Mouse (Mus musculus): ENCODE data around the gene Nsun5. TPM values are rescaled to one million over a fixed set of nuclear protein-coding genes. Genes with fewer than 3 reads are reported as not detected.
"Not testable (repeated sequence)": the region's sequence is repeated elsewhere in the genome, so short reads cannot be mapped to it uniquely, and the experiment has no call there.

Gene Nsun5
- total RNA-seq (2021), result 1 to 10 TPM; 6.4 to 6.7 TPM
- long read RNA-seq, experiment 1, transcript Nsun5-201 (10 exons, 2,243 nt), result major isoform, 9 of 15 reads
- long read RNA-seq, experiment 1, partial matches to known transcripts, result 1 of 15 reads
- long read RNA-seq, experiment 1, other reads (novel, unspliced or antisense), result 5 of 15 reads
- long read RNA-seq, experiment 2, transcript Nsun5-201 (10 exons, 2,243 nt), result major isoform, 7 of 10 reads
- long read RNA-seq, experiment 2, partial matches to known transcripts, result 0 of 10 reads
- long read RNA-seq, experiment 2, other reads (novel, unspliced or antisense), result 3 of 10 reads

DNA sequence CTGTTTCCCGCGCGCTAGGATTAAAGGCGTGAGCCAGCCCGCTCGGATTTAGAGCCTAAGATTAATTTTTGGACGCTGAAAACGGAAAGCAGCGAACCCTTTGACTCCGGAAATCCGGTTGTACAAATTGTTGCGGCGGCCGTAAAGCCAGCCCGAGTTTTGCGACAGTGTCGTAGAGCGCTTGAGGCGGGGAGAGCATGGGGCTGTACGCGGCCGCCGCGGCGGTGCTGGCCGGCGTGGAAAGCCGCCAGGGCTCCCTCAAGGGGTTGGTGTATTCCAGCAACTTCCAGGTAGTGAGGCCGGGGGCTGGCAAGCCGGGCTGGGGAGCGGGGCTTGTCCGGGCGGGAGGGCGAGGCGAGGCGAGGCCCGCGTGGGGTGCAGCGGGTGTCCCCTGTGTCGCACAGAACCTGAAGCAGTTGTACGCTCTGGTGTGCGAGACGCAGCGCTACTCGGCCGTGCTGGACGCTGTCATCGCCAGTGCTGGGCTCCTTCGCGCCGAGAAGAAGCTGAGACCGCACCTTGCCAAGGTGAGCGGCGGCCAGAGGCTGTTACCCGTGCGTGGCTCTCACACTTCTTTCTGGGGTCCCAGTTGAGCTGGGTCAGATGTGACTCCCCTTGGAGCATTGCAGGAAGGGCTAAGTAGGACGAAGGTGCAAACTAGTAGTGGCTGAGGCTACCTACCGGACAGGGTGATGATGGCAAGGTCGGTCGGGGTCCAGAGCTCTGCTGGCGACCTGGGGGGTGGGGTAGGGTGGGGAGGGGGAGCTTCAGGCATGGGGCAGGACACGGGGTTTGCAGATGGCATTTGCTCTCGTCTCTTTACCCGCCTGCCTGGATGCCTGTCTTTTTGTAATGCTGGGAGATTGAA, at the start of gene Nsun5:
Gene Nsun5 (plus strand): TSS at position 167 of the 868 bp plus-strand sequence.
- DNase-seq (ENCODE audit: low spot score), result peak; percentile 96

DNA sequence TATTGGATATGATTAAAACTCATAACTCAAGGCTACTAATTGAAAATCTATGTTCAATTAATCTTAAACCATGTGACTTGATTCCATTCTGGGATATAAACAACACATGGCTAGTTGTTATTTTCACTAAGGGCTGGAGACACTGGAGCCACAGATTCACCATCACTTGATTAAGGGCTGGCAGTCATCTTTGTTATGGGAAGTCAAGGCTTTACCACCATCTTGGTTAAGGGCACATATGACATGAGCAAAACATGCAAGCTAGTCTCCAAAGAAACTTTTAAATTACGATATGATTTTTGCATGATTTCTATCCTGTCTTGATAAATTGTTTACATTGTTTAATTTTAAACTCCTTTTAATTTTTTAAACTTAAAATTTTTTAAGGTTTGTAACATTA, 47.6 kb upstream of the Nsun5 start:
- DNase-seq (ENCODE audit: low spot score), result no peak

DNA sequence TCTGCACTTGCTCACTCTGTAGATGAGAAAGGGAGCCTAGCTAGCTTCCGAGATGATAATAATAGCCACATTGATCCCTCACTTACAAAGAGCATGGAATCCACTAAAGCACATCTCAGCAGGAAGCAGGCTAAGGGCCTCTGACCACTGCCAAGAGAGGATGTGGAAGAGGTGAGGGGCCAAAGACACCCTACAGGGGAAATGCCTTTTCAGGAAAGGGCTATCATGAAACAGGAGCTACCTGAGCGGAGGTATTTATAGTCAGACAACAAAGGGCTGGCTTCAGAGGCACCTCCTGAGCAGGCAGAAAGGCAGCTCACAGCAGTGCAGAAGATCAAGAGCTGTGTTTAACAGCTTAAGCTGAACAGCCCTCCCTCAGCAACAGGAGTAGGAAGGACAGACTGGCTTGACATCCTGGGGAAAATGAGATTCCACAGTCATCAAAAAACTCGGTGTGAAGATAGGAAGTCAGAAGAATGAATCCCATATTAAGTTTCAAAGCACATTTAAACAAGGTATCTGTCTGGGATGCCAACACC, 43.6 kb upstream of the Nsun5 start:
- no peak for DNase-seq (ENCODE audit: low spot score)

DNA sequence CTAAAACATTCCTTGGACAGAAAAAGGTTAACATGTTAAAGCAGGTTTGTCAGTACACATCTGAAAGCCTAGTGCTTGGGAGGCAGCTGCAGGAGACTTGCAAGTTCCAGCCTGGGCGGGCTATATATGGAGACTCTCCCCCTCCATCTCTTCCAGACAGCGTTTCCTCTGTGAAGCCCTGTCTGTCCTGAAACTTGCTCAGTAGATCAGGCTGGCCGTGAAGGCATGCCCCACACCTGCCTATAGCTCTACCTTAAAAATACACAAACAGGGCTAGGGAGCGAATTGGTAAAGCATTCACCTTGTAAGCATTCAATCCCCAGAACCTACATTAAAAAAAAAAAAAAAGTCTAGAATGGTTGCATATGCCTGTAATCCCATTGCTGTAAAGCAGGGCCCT, 40.3 kb upstream of the Nsun5 start:
- no peak for DNase-seq (ENCODE audit: low spot score)

DNA sequence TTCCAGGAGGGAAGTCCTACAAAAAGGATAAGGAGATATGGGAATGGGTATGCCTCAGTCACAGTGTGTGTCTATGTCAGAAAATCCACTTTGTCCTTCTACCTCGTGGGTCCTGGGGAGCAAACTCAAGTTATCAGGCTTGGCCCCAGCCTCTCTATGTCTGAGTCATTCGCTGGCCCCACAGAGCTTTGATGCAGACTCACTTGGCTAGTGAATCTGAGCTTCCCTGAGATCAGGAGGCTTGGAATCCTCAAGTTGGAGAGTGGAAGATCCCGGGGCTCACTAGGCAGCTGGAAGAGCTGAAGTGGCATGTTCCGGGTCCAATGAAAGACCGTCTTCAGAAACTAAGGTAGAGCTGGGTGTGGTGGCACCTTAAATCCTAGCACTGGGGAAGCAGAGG, 39.6 kb upstream of the Nsun5 start:
- no peak for DNase-seq (ENCODE audit: low spot score)

DNA sequence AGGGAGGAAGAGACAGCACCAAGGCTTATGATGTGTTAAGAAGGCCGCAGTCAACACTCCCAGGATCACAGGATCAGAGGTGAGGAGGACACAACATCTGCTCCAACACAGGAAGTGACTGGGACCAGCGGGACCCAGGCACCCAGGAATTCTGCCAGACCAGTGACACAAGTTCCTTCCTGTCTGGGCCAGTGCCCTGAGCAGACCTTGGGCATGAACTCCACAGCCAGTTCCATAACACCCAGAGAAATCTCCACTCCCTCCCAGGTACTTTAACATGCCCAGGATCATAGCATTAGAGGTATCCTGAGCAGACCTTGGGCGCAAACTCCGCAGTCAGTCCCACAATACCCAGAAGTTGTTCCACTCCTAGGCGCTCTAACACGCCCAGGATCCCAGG, 38.6 kb upstream of the Nsun5 start:
- DNase-seq (ENCODE audit: low spot score), result no peak

DNA sequence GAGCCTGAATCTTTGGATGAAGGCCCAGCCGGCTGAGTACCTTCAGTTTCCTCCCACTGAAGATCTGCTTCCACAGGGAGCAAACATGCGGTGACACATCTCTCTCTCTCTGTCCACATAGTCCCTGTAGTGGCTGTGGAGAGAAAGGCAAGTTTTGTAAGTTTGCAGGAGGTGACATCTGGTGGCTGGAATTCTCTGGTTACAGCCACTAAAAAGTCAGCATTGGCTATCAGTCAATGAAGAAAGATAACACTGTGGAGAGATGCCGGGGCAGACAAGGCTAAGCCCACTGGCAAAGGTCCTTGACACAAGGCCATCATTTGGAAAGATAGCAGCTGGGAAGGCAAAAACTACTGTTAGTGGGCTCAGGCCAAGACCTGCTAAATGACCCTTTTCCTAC, 32.2 kb upstream of the Nsun5 start:
- no peak for DNase-seq (ENCODE audit: low spot score)

DNA sequence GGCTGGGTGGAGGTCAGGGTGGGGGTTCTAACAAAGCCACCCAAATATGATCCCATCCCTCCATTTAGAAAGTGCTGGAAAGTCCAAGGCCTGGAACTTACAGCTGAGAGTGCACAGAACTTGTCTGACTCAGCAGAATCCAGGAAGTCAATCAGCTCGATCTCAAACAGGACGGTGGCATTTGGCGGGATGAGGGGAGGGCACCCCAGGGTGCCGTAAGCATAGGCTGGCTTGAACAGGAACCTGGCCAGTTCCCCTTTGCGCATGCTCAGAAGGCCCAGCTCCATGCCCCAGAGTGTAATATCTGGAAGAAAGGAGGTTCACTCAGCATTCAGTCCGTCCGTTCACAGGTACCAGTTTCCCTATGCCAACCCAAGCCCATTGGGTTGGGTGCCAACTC, 23.8 kb upstream of the Nsun5 start:
- no peak for DNase-seq (ENCODE audit: low spot score)

DNA sequence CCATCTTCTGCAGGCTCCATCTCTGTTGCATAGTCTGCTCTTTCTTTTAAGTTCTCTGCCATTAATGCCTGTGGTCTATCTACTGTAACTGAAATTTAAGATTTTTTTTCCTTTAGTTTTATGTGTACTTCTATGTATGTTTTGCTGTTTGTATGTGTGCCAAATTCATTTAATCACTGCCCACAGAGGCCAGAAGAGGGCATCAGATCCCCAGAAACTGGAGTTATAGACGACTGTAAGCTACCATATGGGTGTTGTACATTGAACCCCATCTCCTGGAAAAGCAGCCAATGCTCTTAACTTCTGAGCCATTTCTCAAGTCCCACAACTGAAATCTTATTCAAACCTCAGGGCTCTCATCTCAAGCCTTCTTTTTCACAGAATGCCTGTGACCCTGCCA, 23.3 kb upstream of the Nsun5 start:
- no peak for DNase-seq (ENCODE audit: low spot score)

DNA sequence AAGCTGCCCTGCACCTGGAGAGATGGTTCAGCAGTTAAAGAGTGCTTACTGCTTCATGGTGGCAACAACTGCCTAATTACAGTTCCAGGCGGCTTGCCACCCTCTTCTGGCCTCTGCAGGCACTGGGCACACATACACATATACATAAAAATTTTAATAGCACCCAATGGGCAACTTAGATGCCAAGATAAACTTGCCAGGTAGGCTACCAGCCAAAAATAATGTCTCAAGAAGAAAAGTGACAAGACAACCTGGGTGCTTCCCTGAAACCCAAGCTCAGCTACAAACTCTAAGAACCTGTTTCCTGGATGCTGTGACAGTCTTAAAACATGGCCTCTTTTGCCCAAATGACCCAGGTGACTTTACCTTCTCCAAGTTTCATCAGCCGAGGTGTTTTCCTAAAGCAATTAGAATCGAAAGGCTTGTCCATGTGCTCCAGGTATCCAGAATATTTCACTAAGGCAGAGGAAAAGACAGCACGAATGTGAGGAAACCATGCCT, 22.2 kb upstream of the Nsun5 start:
- no peak for DNase-seq (ENCODE audit: low spot score)

DNA sequence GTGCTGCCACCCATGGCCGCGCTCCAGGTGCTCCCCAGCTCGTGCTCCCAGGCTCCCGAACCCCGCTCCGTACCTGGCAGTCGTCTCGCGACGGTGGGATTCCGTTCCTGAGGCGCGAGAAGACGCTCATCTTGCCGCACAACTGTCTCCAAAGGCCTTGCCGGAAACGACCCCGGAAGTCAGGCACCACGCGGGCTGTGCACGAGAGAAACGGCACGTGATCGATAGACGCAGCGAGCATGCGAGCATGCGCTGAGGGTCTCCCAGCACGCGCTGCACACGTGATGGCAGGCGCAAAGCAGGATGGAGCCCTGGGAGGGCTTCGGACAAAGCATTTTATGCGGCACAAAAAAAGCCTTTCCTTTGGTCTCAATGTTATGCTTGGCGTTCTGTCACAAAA, 19.9 kb upstream of the Nsun5 start, which contains the start of gene Fkbp6:
Gene Fkbp6 (minus strand): TSS at position 183 of the 400 bp plus-strand sequence.
- no peak for DNase-seq (ENCODE audit: low spot score)

DNA sequence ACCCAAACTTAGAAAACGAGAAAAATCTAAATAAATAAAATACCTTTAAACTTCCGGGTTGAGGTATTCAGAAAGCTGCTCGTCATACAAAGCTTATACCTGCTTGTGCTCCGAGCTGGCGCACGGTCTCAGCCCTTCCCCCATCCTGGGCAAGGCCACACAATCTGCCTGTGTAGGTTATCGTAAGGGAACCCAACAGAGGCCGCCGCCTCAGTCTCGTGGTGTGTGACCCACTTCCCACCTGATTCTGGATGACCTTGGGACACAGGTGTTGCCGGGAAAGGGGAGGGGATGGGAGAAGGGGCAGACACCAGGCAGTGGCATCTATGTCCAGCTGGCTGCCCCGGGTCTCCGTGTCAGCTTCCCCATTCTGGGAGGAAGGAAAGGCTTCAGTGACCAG, 18.1 kb upstream of the Nsun5 start:
- DNase-seq (ENCODE audit: low spot score), result no peak

DNA sequence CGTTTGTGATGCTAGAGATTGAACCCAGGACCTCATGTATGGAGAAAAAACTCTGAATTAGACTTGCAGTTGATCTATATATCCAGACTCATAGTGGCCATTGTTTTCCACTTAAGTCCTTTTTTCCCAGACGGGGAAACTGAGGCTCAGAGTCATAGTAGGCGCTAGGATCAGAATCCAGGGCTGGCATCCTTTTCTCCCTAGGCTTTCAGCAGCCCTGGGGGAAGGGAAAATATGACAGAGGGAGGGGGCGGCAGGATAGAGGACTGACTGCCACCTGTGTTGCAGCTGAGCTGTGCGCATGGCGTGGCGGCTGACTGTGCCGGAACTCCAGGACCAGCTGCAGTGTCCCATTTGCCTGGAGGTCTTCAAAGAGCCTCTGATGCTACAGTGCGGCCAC, 16.8 kb upstream of the Nsun5 start, which contains the start of gene Trim50:
Gene Trim50 (plus strand): TSS at position 301 of the 400 bp plus-strand sequence.
- DNase-seq (ENCODE audit: low spot score), result no peak

DNA sequence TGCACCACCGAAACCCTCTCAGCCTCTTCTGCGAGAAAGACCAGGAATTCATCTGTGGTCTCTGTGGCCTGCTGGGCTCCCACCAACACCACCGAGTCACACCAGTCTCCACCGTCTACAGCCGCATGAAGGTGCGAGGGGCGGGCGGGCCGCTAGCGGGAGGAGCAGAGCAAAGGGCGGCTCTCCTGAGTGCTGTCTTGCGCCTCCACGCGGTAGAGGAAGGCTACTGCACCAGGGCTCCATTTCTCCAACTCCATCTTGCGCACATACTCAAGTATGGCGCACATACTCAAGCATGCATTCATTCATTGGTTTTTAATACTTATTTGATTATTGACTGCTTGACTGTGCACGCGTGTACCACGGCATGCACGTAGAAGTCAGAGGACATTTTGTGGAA, 16.2 kb upstream of the Nsun5 start:
- no peak for DNase-seq (ENCODE audit: low spot score)

DNA sequence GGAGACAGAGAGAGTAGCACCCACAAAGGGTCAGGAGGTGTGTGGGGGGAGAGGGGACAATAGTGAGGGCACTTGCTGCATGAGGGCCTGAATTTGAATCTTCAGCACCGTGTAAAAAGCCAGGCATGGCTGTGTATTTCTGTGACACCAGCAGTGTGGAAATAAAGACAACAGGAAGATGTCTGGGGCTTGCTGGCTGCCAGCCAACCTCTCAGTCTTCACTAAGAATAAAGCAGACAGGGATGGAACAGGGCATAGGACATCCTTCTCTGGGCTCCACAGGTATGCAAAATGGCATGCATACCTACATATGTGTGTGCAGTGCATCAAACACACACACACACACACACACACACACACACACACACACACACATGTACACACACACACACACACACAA, 13.7 kb upstream of the Nsun5 start:
- no peak for DNase-seq (ENCODE audit: low spot score)

DNA sequence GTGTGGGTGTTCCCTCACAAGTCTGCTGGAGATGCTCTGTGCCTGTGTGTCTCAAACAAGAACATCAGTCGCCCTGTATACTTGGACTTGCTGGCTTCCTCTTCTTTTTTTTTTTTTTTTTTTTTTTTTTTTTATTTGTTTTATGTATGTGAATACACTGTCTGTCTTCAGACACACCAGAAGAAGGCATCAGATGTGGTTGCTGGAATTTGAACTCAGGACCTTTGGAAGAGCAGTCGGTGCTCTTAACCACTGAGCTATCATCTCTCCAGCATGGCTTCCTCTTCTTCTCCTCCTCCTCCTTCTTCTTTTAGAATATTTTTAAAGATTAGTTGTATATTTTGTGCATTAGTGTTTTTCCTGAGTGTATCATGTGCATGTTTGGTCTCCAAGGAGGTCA, 12.2 kb upstream of the Nsun5 start:
- peak; percentile 59 for DNase-seq (ENCODE audit: low spot score)

DNA sequence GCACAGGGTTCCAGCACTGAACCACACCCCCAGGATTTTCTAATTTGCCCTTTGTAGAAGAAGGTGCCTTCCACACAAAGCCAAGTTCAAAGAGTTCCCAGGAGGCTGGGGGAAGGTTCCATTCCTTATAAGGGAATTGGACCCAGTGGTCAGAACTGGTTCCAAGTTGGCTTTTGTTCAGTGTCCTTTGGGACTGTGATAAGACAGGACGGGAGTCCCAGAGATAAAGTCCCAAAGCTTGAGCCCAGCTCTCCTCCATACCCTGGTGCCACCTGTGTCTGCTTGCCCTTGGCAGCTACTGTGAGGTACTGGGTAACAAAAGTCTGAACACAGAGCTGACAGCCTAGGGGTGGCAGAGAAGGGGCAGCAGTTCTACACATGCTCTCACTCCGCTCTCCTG, 10.0 kb upstream of the Nsun5 start:
- no peak for DNase-seq (ENCODE audit: low spot score)

DNA sequence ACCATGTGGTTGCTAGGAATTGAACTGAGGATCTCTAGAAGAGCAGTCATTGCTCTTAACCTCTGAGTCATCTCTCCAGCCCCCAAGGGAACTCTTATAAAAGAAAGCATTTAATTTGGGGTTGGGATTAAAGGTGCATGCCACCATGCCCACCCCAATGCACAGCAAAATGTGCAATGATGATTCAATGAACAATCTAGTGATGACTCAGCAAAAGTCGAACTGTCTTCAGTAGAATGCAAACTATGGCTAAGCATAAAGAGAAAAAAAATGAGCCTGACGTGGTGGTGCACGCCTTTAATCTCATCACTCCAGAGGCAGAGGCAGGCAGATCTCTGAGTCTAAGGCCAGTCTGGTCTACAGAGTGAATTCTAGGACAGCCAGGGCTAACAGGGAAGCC, 7.2 kb upstream of the Nsun5 start:
- DNase-seq (ENCODE audit: low spot score), result no peak

DNA sequence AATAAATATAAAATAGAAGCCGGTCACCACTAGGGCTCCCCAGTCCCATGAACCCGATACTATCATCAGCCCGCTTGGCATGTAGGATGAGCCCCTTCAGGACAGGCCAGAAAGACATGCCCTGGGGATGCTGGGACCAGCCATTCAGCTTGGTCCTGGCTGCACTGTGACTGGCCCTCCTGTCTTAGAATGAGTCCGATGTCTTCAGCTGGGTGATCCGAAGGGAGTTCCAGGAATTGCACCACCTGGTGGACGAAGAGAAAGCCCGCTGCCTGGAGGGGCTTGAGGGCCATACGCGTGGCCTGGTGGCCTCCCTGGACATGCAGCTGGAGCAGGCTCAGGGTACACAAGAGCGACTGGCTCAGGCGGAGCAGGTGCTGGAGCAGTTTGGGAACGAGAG, 6.2 kb upstream of the Nsun5 start:
- no peak for DNase-seq (ENCODE audit: low spot score)

DNA sequence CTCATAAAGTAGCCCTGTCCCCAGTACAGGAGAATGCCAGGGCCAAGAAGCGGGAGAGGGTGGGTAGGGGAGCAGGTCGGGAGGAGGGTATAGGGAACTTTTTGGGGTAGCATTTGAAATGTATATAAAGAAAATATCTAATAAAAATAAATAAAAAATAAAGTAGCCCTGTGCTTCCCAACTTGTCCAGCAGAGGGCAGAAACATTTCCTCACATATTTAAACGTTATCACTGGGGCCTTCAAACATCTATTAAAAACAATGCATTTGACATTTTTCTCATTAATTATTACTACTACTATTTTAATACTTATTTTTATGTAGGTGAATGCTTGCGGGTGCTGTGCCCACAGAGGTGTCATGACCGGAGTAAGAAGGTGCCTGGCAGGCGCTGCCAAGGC, 1.9 kb upstream of the Nsun5 start:
- DNase-seq (ENCODE audit: low spot score), result no peak

DNA sequence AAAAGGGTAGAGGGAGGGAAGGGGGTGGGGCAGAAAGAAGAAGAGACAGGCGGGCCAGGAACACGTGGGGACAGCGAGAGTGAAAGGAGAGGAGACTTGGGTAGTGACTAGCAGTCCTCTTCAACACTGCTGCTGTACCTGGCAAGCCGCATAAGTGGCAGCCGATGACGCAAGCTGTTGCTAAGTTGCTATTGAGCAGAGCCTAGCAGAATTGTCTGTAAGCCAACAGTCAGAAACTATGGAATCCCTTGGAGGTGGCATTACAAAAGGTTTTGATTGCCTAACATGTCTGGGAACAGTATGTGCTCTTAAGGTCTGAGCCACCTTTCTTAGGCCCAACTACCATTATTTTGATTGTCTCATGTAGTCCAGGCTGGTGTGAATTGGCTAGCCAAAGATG, 1.4 kb upstream of the Nsun5 start:
- no peak for DNase-seq (ENCODE audit: low spot score)

DNA sequence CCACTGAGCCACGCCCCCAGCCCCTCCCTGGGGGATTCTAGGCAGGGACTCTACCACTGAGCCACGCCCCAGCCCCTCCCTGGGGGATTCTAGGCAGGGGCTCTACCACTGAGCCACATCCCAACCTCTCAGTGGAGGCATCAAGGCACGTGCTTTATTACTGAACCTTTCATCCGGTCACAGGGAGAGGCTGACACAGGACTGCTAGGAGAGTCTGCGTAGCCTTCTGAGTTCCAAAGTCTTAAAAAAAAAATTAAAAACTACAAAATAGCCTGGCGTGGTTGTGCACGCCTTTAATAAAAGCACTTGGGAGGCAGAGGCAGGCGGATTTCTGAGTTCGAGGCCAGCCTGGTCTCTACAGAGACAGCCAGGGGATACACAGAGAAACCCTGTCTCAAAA, 557 bp upstream of the Nsun5 start:
- not testable (repeated sequence) for DNase-seq (ENCODE audit: low spot score)

Measured in gastrocnemius, adult 18-20 months (tissue).